Mouse (Mus musculus) hindbrain, embryonic 16.5 days (tissue): ENCODE data around the gene Mapk13. TPM values are rescaled to one million over a fixed set of nuclear protein-coding genes. Genes with fewer than 3 reads are reported as not detected.

ENCODE experiments used
- polyA plus RNA-seq: library from polyadenylated mRNA; unstranded; fragments of >200 nt; fragmentation: Nextera tagmentation; extraction: Ambion mirVana; gene quantifications from 2 replicates; pipeline ENCODE4 v1.2.1, GENCODE M21; 2015

The Mapk13 gene
- polyA plus RNA-seq, 1 experiment from 2014 or later, result 2.0 TPM

Other genes with a start within 250 kb of the Mapk13 start
- not detected in 2 replicates for gene Armc12, start 238.5 kb upstream of the Mapk13 start, polyA plus RNA-seq
- gene Clpsl2, start 219.9 kb upstream of the Mapk13 start, polyA plus RNA-seq, result not detected in 2 replicates
- gene Clps, start 208.5 kb upstream of the Mapk13 start, polyA plus RNA-seq, result not detected in 2 replicates
- 20.1 and 26.9 TPM in 2 replicates for gene Lhfpl5, start 193.7 kb upstream of the Mapk13 start, polyA plus RNA-seq
- gene Srpk1, start 146.6 kb upstream of the Mapk13 start, polyA plus RNA-seq, result 79.4 and 80.8 TPM in 2 replicates
- gene Slc26a8, start 79.1 kb upstream of the Mapk13 start, polyA plus RNA-seq, result 1.4 TPM in 2 replicates
- gene Mapk14, start 78.0 kb upstream of the Mapk13 start, polyA plus RNA-seq, result 22.7 and 24.0 TPM in 2 replicates
- gene AC170998.1, start 43.2 kb upstream of the Mapk13 start, polyA plus RNA-seq, result 1.9 TPM in 2 replicates
- 6.3 and 7.0 TPM in 2 replicates for gene Brpf3, start 31.8 kb downstream of the Mapk13 start, polyA plus RNA-seq
- gene Pnpla1, start 89.1 kb downstream of the Mapk13 start, polyA plus RNA-seq, result not detected in 2 replicates
- gene 4930539E08Rik, start 146.0 kb downstream of the Mapk13 start, polyA plus RNA-seq, result 2.4 TPM in 2 replicates
- not detected in 2 replicates for gene Pxt1, start 174.5 kb downstream of the Mapk13 start, polyA plus RNA-seq
- 76.5 and 88.8 TPM in 2 replicates for gene Kctd20, start 182.7 kb downstream of the Mapk13 start, polyA plus RNA-seq
- gene Stk38, start 238.7 kb downstream of the Mapk13 start, polyA plus RNA-seq, result 71.8 and 89.7 TPM in 2 replicates